Mouse (Mus musculus) kidney, adult 2 months (tissue): ENCODE results near the gene Erbin.

Source experiments
- CTCF ChIP-seq: fragments of 200-500 bp; conservative IDR thresholded peaks from 2 replicates; pipeline ENCODE4 v1.5.1; 2011; ENCODE audit warnings: low read depth, mild to moderate bottlenecking, control low read depth, low read length, moderate library complexity, mixed read lengths; ENCODE audit not compliant: insufficient read depth, insufficient read length
- POLR2A ChIP-seq: fragments of 200-500 bp; IDR thresholded peaks from one replicate; pipeline ENCODE4 v1.6.1; 2011; ENCODE audit warnings: low read depth, low read length, control low read depth

- no peak for TF ChIP-seq CTCF
- no peak for TF ChIP-seq POLR2A
These were observed 102.4 kb downstream of the Erbin start for GRCm38 (mm10) chr13:103817935-103818334.
